Mouse (Mus musculus): ENCODE measurements at regions not wholly inside any gene's neighbourhood (a gene's known extent, or its start where the extent isn't known, plus 50 kb on each side); places are given as distances from the start of the nearest gene placed in this dataset.

- no peak for DNase-seq (ENCODE audit: low read depth)
Measured at GRCm38 (mm10) chr7:70756676-70757075, 390.1 kb upstream of the Nr2f2 start.

GRCm38 (mm10) chr7:70754826-70755225 is 388.3 kb upstream of the Nr2f2 start:
- DNase-seq (ENCODE audit: low read depth) = no peak

- DNase-seq (ENCODE audit: low read depth) = no peak
Measured at GRCm38 (mm10) chr7:70752802-70753218, 386.3 kb upstream of the Nr2f2 start.

GRCm38 (mm10) chr7:70748884-70749283 is 382.3 kb upstream of the Nr2f2 start:
- no peak for DNase-seq (ENCODE audit: low read depth)

- DNase-seq (ENCODE audit: low read depth) = no peak
Measured at GRCm38 (mm10) chr7:70748345-70748744, 381.8 kb upstream of the Nr2f2 start.

GRCm38 (mm10) chr7:70744296-70744695 is 377.8 kb upstream of the Nr2f2 start:
- DNase-seq (ENCODE audit: low read depth) = no peak

GRCm38 (mm10) chr7:70735591-70735990 is 369.1 kb upstream of the Nr2f2 start:
- DNase-seq (ENCODE audit: low read depth) = no peak

GRCm38 (mm10) chr7:70733501-70733900 is 367.0 kb upstream of the Nr2f2 start:
- DNase-seq (ENCODE audit: low read depth) = no peak

GRCm38 (mm10) chr7:70729896-70730295 is 363.4 kb upstream of the Nr2f2 start:
- DNase-seq (ENCODE audit: low read depth) = no peak

GRCm38 (mm10) chr7:70718149-70718765 is 351.7 kb upstream of the Nr2f2 start:
- no peak for DNase-seq (ENCODE audit: low read depth)

GRCm38 (mm10) chr7:70717608-70718007 is 351.1 kb upstream of the Nr2f2 start:
- DNase-seq (ENCODE audit: low read depth) = no peak

- DNase-seq (ENCODE audit: low read depth) = no peak
Measured at GRCm38 (mm10) chr7:70716811-70717458, 350.4 kb upstream of the Nr2f2 start.

GRCm38 (mm10) chr7:70712141-70712540 is 345.6 kb upstream of the Nr2f2 start:
- DNase-seq (ENCODE audit: low read depth) = no peak

GRCm38 (mm10) chr7:70706281-70706680 is 339.7 kb upstream of the Nr2f2 start:
- no peak for DNase-seq (ENCODE audit: low read depth)

- no peak for DNase-seq (ENCODE audit: low read depth)
Measured at GRCm38 (mm10) chr7:70703784-70704183, 337.2 kb upstream of the Nr2f2 start.

GRCm38 (mm10) chr7:70700461-70700860 is 333.9 kb upstream of the Nr2f2 start:
- DNase-seq (ENCODE audit: low read depth) = no peak

- no peak for DNase-seq (ENCODE audit: low read depth)
Measured at GRCm38 (mm10) chr7:70699391-70699790, 332.9 kb upstream of the Nr2f2 start.

- no peak for DNase-seq (ENCODE audit: low read depth)
Measured at GRCm38 (mm10) chr7:70698986-70699385, 332.5 kb upstream of the Nr2f2 start.

GRCm38 (mm10) chr7:70692160-70692559 is 325.6 kb upstream of the Nr2f2 start:
- no peak for DNase-seq (ENCODE audit: low read depth)

- no peak for DNase-seq (ENCODE audit: low read depth)
Measured at GRCm38 (mm10) chr7:70690845-70691244, 324.3 kb upstream of the Nr2f2 start.

- no peak for DNase-seq (ENCODE audit: low read depth)
Measured at GRCm38 (mm10) chr7:70669065-70669464, 302.5 kb upstream of the Nr2f2 start.

GRCm38 (mm10) chr7:70660162-70660561 is 293.6 kb upstream of the Nr2f2 start:
- no peak for DNase-seq (ENCODE audit: low read depth)

GRCm38 (mm10) chr7:70649760-70650377 is 283.3 kb upstream of the Nr2f2 start:
- no peak for DNase-seq (ENCODE audit: low read depth)

GRCm38 (mm10) chr7:70646801-70647200 is 280.3 kb upstream of the Nr2f2 start:
- DNase-seq (ENCODE audit: low read depth) = no peak

All from fibroblast of lung, adult 2 months (primary cell).